Mouse (Mus musculus): Measurements from ENCODE around the gene Ramp3. TPM values are rescaled to one million over a fixed set of nuclear protein-coding genes. Genes with fewer than 3 reads are reported as not detected.
A peak's percentile ranks its signal among the peaks of the same experiment; 100 is the strongest.
"Not testable (repeated sequence)": the region's sequence is repeated elsewhere in the genome, so short reads cannot be mapped to it uniquely, and the experiment has no call there.

The Ramp3 gene
- polyA plus RNA-seq, 2 experiments: 4.5 to 10.3 TPM

DNA sequence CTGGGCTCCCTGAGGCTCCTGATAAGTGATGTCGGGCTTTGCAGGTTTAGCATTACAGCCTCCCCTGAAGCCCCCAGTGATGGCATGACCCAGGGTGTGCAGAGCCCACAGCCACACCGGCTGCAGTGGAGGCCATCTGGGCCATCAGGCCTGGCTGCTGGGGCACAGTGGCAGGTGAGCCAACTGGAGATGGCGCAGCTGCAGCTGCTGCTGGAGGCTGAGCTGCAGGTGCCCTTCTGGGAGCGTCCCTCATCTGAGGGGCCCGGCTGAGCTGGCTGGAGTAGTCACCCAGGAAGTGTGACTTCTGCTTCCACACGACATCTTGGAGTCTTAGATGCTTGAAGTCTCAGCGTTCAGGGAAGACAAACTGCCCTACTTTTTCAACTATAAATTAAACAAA, 7.8 kb upstream of the Ramp3 start:
- H3K4me1 ChIP-seq (ENCODE audit: control insufficient read depth, insufficient read depth, low read length): no peaks in the 10 kb centered on the region
- 61% methylated on average over 7 of the region's 7 CpGs for WGBS
- no peak overlapping the region for H3K4me3 ChIP-seq (replicated peaks; ENCODE audit: low read length)

DNA sequence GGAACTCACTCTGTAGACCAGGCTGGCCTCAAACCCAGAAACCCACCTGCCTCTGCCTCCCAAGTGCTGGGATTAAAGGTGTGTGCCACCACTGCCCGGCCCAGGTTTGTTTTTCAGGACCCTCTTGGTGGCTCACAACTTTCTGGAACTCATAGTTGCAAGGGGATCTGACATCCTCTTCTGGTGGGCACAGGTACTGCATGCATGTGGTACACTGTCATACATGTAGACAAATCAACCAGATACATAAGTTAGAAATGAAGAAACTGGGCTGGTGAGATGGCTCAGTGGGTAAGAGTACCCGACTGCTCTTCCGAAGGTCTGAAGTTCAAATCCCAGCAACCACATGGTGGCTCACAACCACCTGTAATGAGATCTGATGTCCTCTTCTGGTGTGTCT, 5.3 kb upstream of the Ramp3 start:
- H3K9ac ChIP-seq (ENCODE audit: low read depth, low read length, severe bottlenecking); H3K27ac ChIP-seq (replicated peaks; ENCODE audit: low read depth, low read length); H3K27me3 ChIP-seq (ENCODE audit: control insufficient read depth, insufficient read depth, low read length); H3K36me3 ChIP-seq (ENCODE audit: control insufficient read depth, insufficient read depth, low read length); H3K4me1 ChIP-seq (ENCODE audit: control insufficient read depth, insufficient read depth, low read length); ATAC-seq (ENCODE audit: low FRiP score, low read depth); DNase-seq (ENCODE audit: low spot score); H3K4me2 ChIP-seq (replicated peaks; ENCODE audit: low read depth, low read length, severe bottlenecking); H3K9me3 ChIP-seq (ENCODE audit: control insufficient read depth, low read length); H3K4me3 ChIP-seq (replicated peaks; ENCODE audit: low read length): not testable (repeated sequence)
- 68% methylated on average over 3 of the region's 3 CpGs for WGBS

More for the DNA sequence above, 7.8 kb upstream of the Ramp3 start:
- DNase-seq (ENCODE audit: low spot score) (no peak), ATAC-seq (ENCODE audit: low FRiP score, low read depth) (no peak)
- H3K9me3 ChIP-seq (ENCODE audit: control insufficient read depth, low read length): no peaks in the 10 kb centered on the region
- H3K9ac ChIP-seq (ENCODE audit: low read depth, low read length, severe bottlenecking): no peak overlapping the region
- H3K27ac ChIP-seq (replicated peaks; ENCODE audit: low read depth, low read length): no peak overlapping the region
- no peak for TF ChIP-seq POLR2A (IDR thresholded peaks at IDR 0.05; ENCODE audit: borderline replicate concordance, extremely low read depth, insufficient read depth, insufficient read length)
- no peaks in the 10 kb centered on the region for H3K36me3 ChIP-seq (ENCODE audit: control insufficient read depth, insufficient read depth, low read length)
- H3K27me3 ChIP-seq (ENCODE audit: control insufficient read depth, insufficient read depth, low read length): no peaks in the 10 kb centered on the region
- no peak overlapping the region for H3K4me2 ChIP-seq (replicated peaks; ENCODE audit: low read depth, low read length, severe bottlenecking)

DNA sequence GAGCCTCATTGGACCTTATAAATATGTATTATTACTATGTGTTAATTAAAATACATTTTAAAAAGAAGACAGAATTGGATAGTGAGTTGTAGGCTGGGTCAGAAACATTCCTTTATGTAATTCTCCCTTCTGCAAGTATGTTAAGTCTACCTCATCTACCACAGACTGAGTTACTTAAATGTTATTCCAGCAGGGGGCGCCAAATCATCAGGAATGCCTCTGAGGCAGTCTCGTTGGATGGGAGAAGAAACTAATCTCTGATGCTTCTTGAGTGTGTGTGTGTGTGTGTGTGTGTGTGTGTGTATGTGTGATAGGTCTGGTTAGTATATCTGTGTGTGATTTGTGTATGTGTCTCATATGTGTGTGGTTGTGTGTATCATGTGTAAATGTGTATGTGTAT, 3.4 kb upstream of the Ramp3 start:
- Histone ChIP-seq H3K9me3 (ENCODE audit: control insufficient read depth, low read length) (no peaks in the 10 kb centered on the region), H3K4me2 (replicated peaks; ENCODE audit: low read depth, low read length, severe bottlenecking) (no peak overlapping the region), H3K36me3 (ENCODE audit: control insufficient read depth, insufficient read depth, low read length) (no peaks in the 10 kb centered on the region), H3K27ac (replicated peaks; ENCODE audit: low read depth, low read length) (no peak overlapping the region), H3K9ac (ENCODE audit: low read depth, low read length, severe bottlenecking) (no peak overlapping the region), H3K4me1 (ENCODE audit: control insufficient read depth, insufficient read depth, low read length) (no peaks in the 10 kb centered on the region), H3K27me3 (ENCODE audit: control insufficient read depth, insufficient read depth, low read length) (no peaks in the 10 kb centered on the region), H3K4me3 (replicated peaks; ENCODE audit: low read length) (no peak overlapping the region)
- ATAC-seq (ENCODE audit: low FRiP score, low read depth): peak; percentile 77; the same call in 1 of the 2 replicates
- TF ChIP-seq POLR2A (IDR thresholded peaks at IDR 0.05; ENCODE audit: borderline replicate concordance, extremely low read depth, insufficient read depth, insufficient read length): no peak
- peak; percentile 89 for DNase-seq (ENCODE audit: low spot score)
- WGBS: 4% methylated on average over 2 of the region's 2 CpGs

DNA sequence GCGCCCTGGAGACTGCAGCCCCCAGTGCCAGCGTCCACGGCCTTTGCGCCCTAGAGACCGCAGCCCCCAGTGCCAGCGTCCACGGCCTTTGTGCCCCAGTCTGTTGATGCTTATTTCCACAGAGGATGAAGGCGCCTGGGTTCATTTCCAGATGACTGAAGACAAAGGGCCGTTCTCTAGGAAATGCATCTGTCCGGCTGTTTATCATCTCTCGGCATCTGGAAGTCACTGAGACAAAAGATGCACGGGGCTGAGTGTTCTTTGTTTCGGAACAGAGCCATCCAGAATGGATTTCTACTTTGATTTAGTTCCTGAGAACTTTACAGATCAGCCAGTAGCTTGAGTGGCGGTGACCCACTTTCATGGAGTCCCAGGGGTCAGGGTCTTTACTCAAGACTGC, 2.9 kb downstream of the Ramp3 start:
- WGBS: 81% methylated on average over 14 of the region's 14 CpGs
- Histone ChIP-seq H3K9ac (ENCODE audit: low read depth, low read length, severe bottlenecking) (no peak overlapping the region), H3K36me3 (ENCODE audit: control insufficient read depth, insufficient read depth, low read length) (no peaks in the 10 kb centered on the region), H3K27ac (replicated peaks; ENCODE audit: low read depth, low read length) (no peak overlapping the region), H3K9me3 (ENCODE audit: control insufficient read depth, low read length) (no peaks in the 10 kb centered on the region), H3K4me3 (replicated peaks; ENCODE audit: low read length) (no peak overlapping the region), H3K27me3 (ENCODE audit: control insufficient read depth, insufficient read depth, low read length) (no peaks in the 10 kb centered on the region), H3K4me1 (ENCODE audit: control insufficient read depth, insufficient read depth, low read length) (no peaks in the 10 kb centered on the region), H3K4me2 (replicated peaks; ENCODE audit: low read depth, low read length, severe bottlenecking) (no peak overlapping the region)
- ATAC-seq (ENCODE audit: low FRiP score, low read depth): no peak
- no peak for DNase-seq (ENCODE audit: low spot score)
- no peak for TF ChIP-seq POLR2A (IDR thresholded peaks at IDR 0.05; ENCODE audit: borderline replicate concordance, extremely low read depth, insufficient read depth, insufficient read length)

DNA sequence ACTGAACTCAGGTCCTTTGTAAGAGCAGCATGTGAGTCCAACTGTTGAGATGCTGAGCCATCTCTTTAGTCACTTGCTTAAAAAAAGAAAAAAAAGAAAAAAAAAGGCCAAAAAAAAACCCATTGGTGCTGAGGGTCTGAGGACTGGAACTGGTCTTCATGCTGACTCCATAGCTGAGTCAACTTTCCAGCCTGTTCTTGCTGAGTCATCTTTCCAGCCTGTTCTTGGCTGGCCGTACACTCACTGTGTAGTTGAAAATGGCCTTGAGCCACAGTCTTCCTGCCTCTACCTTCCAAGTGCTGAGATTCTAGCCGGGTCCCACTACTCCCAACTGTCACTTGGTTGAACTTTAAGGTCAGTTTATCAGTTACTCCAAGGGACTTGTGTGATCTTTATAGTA, 8.3 kb downstream of the Ramp3 start:
- no peaks in the 10 kb centered on the region for H3K9me3 ChIP-seq (ENCODE audit: control insufficient read depth, low read length)
- DNase-seq (ENCODE audit: low spot score) (no peak), ATAC-seq (ENCODE audit: low FRiP score, low read depth) (no peak)
- H3K27me3 ChIP-seq (ENCODE audit: control insufficient read depth, insufficient read depth, low read length): no peaks in the 10 kb centered on the region
- no peaks in the 10 kb centered on the region for H3K36me3 ChIP-seq (ENCODE audit: control insufficient read depth, insufficient read depth, low read length)
- no peak overlapping the region for H3K9ac ChIP-seq (ENCODE audit: low read depth, low read length, severe bottlenecking)
- no peaks in the 10 kb centered on the region for H3K4me1 ChIP-seq (ENCODE audit: control insufficient read depth, insufficient read depth, low read length)
- no peak overlapping the region for H3K4me3 ChIP-seq (replicated peaks; ENCODE audit: low read length)
- WGBS: 82% methylated on average over 2 of the region's 2 CpGs
- no peak overlapping the region for H3K27ac ChIP-seq (replicated peaks; ENCODE audit: low read depth, low read length)
- no peak overlapping the region for H3K4me2 ChIP-seq (replicated peaks; ENCODE audit: low read depth, low read length, severe bottlenecking)
- TF ChIP-seq POLR2A (IDR thresholded peaks at IDR 0.05; ENCODE audit: borderline replicate concordance, extremely low read depth, insufficient read depth, insufficient read length): no peak

DNA sequence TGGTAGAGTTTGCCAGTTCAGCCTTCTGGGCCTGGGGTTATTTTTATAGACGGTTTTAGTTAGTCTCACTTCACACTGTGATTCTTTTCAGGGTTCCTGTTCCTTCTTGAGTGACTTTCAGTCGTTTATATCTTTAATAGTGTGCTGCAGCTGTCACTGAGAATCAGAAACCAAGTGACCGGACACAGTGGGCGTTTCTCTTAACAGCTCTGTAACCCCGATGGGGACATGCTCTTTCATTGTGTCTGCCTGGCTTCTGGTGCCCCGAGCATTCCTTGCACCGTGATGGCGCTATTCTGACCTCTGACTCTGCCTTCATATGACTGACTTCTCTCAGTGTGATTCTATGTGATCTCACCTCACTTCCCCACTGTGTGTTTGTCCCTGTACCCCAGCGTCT, 10.7 kb downstream of the Ramp3 start:
- ATAC-seq (ENCODE audit: low FRiP score, low read depth): no peak
- no peaks in the 10 kb centered on the region for H3K27me3 ChIP-seq (ENCODE audit: control insufficient read depth, insufficient read depth, low read length)
- H3K27ac ChIP-seq (replicated peaks; ENCODE audit: low read depth, low read length): no peak overlapping the region
- H3K4me3 ChIP-seq (replicated peaks; ENCODE audit: low read length): no peak overlapping the region
- no peak overlapping the region for H3K4me2 ChIP-seq (replicated peaks; ENCODE audit: low read depth, low read length, severe bottlenecking)
- no peak overlapping the region for H3K9ac ChIP-seq (ENCODE audit: low read depth, low read length, severe bottlenecking)
- DNase-seq (ENCODE audit: low spot score): no peak
- no peak for TF ChIP-seq POLR2A (IDR thresholded peaks at IDR 0.05; ENCODE audit: borderline replicate concordance, extremely low read depth, insufficient read depth, insufficient read length)
- H3K36me3 ChIP-seq (ENCODE audit: control insufficient read depth, insufficient read depth, low read length): no peaks in the 10 kb centered on the region
- H3K4me1 ChIP-seq (ENCODE audit: control insufficient read depth, insufficient read depth, low read length): no peaks in the 10 kb centered on the region
- no peaks in the 10 kb centered on the region for H3K9me3 ChIP-seq (ENCODE audit: control insufficient read depth, low read length)
- WGBS: 59% methylated on average over 9 of the region's 9 CpGs
